Mouse (Mus musculus): ENCODE results near the gene Sec1.

GRCm38 (mm10) chr7:45638623-45639401 lies 55.4 kb downstream of the Sec1 start:
- TF ChIP-seq CTCF (IDR thresholded peaks at IDR 0.05; ENCODE audit: low read depth) (no peak), EP300 (IDR thresholded peaks at IDR 0.05; ENCODE audit: low read depth) (no peak)
